Mouse (Mus musculus) brain, embryonic 14.5 days (tissue): ENCODE data around the gene Prf1.

Experiments used
- CTCF ChIP-seq: fragments of 200-500 bp; IDR thresholded peaks from 2 replicates; pipeline ENCODE4 v1.5.1; 2012; ENCODE audit warnings: inconsistent platforms, mild to moderate bottlenecking, moderate library complexity, borderline replicate concordance; ENCODE audit not compliant: insufficient read depth, insufficient read length; ENCODE audit errors: extremely low read depth
- POLR2A ChIP-seq: fragments of 200-500 bp; IDR thresholded peaks from 2 replicates; pipeline ENCODE4 v1.6.1; 2012; ENCODE audit warnings: mild to moderate bottlenecking, inconsistent platforms, borderline replicate concordance; ENCODE audit not compliant: poor library complexity, insufficient read depth, insufficient read length, severe bottlenecking; ENCODE audit errors: extremely low read depth

DNA sequence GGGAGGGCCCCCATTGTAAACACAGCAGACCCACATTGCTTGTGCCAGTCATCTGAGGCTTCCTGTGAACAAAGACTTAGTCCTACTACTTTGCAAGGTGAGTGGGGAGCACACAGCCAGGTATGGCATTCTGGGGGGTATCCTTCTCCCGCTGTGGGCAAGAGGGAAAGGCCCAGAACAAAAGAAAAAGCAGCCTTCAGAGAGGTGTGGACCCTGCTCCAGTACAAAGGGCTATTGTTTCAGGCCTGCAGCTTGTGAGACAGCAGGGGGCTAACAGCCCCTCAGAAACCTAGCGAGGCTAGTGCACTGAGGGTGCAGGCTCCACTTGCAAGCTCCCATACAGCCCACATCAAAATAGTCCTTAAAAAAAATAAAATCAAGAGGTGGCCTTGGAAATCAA is 47.7 kb upstream of the Prf1 start:
- TF ChIP-seq CTCF, result no peak
- TF ChIP-seq POLR2A, result no peak
